Mouse (Mus musculus) G1E-ER4 (cell line): ENCODE measurements at regions not wholly inside any gene's neighbourhood (a gene's known extent, or its start where the extent isn't known, plus 50 kb on each side); places are given as distances from the start of the nearest gene placed in this dataset.

ENCODE experiments used
- GATA1 ChIP-seq: IDR thresholded peaks from one replicate; pipeline ENCODE4 v1.8.0; 2012; ENCODE audit warnings: low read length, inconsistent platforms

- no peak for TF ChIP-seq GATA1
Measured at GRCm38 (mm10) chr9:73273681-73274080, 160.5 kb downstream of the Rsl24d1 start.

- TF ChIP-seq GATA1, result no peak
Measured at GRCm38 (mm10) chr9:73275671-73276070, 162.4 kb downstream of the Rsl24d1 start.

GRCm38 (mm10) chr9:73295287-73295686 is 182.1 kb downstream of the Rsl24d1 start:
- TF ChIP-seq GATA1, result no peak

DNA sequence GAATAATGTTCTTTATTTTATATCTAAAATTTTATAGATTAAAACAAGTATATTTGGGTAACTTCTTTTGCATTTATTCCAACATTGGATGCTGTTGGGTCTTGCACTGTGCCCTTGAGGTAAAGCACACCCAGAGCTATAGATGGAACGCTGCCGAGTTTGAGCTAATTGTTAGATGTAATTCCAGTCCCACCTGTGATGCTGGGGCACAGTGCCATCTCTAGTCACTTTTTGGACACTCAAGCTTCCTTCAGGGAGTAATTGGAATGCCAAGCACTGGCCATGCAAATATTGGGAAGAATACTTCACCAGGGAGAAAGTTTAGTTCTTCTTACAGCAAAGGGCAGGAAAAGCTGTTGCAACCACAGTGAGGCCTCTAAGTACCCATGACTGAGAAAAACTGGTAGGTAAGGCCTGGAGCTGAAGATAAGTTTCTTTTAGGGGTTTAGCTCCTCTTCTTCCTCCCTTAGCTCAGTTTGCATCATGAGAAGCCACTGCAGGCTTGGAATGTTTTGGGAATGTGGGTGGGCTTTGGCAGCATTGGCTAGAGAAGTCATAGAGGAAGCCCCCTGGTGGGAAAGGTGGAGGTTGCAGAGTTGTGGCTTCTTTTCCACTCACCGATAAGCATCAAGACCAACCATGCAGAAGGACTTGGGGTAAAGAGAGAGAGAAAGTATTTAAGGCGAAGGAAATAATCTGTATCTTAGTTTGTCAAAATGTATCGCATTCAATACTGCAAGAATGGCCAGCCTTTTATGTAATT is 189.1 kb downstream of the Rsl24d1 start:
- TF ChIP-seq GATA1, result no peak

GRCm38 (mm10) chr9:73317048-73317447 is 203.8 kb downstream of the Rsl24d1 start:
- no peak for TF ChIP-seq GATA1

DNA sequence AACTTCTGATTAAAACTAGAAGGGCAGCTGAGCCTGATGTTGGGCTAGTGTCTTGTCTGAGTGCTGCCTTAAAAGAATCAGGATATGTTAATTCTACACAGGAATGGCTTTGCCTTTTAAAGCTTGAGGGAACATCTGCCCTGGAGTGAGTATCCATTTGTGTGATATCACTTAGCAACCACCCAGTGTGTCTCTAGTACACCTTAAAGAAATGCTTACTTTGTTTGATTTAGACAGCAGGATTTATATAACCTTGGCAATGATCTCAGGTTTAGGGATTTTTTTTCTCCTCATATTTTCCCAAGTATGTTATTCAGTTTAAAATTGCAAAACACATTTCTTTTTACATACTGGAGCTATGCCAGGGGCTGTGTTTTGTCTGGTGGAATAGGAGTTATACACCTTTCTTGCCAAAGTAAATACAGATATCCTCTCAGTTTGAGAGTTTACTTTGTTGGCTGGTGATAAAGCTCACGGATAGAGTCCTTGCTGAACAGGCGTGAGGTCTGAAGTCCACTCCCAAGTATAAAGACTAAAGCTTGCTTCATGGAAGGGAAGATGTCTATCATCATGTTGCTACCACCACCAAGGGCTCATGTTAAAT is 206.6 kb downstream of the Rsl24d1 start:
- no peak for TF ChIP-seq GATA1

DNA sequence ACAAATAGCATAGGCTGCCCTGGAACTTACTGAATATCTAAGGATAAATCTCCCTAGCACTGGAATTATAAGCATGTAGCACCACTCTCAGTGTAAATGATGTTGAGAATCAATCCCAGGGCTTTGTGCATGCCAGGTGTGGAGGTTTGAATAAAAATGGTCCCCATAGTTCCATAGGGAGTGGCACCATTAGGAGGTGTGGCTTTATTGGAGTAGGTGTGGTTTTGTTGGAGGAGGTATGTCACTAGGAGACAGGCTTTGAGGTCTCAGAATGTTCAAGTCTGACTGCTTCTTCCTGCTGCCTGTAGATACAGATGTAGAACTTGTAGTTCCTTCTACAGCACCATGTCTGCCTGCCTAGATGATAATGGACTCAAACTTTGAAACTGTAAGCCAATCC is 217.8 kb downstream of the Rsl24d1 start:
- TF ChIP-seq GATA1, result no peak

DNA sequence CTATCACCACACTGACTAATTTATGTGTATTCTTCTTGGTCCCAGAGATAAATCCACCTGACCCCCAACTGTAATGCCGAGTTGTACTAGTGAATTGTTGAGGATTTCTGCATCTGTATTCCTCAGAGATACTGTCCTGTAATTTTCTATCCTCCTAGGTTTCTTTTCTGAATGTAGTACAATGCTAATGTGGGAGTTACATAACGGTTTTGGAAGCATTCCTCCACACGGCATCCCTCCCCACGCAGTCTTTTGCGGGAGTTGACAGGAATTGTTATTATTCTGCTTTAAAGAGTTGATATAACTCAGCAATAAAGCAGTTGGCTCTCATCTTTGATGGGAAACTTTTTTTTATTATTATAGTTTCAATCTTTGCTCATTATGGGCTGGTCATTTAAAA is 222.8 kb downstream of the Rsl24d1 start:
- no peak for TF ChIP-seq GATA1

- no peak for TF ChIP-seq GATA1
Measured at GRCm38 (mm10) chr9:73337045-73337740, 224.0 kb downstream of the Rsl24d1 start.

DNA sequence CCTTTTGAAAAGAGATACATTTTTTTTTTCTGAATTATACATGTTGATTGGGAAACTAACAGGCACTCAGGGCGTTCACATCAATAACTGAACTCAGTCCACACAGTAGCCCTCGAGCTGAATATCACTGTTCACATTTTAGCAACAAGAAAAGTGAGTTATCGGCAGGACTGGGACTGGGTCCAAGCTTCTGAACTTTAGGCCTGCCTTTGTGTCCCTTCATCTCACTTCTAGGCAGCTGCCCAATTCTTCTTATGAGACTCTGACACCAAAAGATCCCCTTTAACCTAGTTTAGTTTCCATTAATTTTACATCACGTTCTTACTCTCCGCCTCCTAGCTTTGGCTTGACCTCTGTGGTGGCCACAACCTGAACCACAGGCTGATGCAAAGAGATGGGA is 242.7 kb downstream of the Rsl24d1 start:
- no peak for TF ChIP-seq GATA1

DNA sequence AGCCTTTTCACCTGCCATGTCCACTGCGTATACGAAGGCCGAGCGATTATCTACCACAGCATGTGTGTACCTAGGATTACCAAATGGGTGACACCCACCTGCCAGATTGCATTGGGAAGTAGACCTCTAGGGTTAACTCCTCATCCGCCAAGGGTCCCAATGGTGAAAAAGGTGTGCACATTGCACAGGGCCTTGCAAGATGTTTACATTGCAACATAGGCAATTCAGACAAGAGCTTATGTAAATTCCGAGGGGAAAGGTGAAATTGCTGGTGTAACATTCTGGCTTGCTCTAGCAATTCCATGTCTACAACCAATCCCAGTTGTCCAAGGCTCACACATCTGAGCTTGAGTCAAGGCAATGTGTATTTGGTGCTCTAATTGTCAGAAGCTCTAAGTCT is 245.7 kb downstream of the Rsl24d1 start:
- no peak for TF ChIP-seq GATA1

DNA sequence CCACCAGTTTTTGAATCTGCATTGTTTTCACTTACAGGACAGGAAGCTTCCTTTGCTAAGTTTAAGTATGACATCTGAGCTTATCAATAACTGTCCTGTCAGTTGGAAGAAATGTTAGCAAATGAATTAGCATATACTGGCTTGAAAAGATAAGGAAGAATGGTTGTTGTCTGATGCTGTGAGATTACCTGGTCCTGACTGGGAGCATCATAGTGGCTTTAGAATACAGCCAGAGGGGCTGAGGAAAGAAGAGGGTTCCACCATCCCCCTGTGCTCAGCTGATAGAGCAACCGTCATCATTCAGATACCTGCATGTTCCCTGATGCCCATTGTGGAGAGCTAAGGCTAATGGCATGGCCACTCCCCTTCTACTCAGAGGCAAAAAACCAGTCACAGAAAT is 267.5 kb downstream of the Rsl24d1 start:
- peak; percentile 94 for TF ChIP-seq GATA1

DNA sequence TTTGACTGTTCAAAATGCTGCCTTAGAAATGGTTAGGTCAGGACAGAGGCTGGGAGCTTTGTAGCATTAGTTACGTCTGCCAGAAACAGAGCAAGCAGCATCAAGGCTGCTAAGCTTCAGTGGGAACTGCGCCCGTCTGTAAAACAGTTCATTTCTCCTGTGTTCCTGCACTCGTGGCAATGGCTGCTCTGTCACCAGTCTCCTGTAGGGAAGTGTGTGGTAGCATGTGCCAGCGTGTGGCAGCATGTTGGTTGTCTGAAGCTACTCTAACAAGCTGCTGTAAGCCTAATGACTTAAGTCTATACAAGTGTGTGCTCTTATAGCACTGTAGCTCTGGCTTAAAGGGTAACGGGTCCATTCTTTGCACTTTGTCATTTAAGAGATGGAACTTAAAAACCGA is 278.8 kb downstream of the Rsl24d1 start:
- no peak for TF ChIP-seq GATA1

DNA sequence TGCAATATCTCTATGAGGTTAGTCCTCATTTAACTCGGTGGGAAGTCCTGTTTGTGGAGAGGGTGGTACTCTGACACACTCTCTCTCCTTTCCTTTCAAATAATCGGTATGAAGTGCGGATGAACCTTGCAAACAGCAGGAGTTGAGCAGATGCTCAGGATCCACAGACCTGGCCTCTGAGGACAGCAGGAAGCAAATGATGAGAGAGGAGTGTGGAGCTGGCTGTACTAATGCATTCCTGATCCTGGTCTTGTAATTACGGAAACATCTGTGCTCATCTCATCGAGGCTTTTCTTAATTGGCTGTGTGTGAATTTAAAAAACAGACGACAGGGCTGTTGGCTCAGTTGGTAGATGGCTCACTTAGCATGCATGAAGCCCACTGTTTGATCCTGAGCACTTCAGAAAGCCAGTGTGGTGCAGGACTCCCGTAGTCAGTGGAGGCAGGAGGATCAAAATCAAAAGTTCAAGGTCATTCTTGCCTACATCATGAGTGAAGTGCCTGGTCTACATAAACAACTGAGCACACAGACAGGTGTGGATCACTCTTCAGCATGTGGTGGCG is 300.2 kb downstream of the Rsl24d1 start:
- no peak for TF ChIP-seq GATA1

DNA sequence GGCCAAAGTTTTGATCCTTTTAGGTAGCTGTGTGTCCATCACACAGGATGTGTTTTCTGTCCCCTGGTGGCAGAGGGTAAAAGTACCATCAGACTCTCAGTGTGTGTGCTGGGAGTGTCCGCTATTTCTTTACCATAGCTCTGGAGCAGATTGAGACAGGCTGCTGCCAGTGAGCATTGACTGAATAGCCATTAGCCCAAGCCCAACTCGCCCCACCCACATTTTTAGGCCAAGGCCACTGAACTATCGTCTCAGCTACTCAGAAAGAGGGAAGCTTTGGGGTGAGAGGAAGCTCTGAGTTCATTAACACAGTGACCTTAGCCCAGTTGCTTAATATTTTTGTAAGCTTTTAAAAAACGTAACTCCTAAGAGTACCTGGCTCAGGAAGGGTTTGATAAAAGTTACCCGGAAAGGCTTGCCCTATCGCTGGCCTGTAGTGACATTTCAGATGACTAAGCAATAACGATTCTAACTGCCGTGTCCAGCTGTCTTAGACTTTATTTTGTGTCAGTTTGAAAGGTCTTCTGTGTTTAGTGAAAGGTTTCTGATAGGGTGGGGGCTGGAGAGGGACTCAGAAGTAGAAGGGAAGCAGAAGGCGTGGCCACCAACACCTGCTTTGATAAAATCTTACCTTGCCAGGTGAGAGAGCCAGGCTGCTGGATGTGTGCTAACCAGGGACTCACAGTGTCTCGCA is 303.0 kb downstream of the Rsl24d1 start:
- peak; percentile 28 for TF ChIP-seq GATA1
